In the genomic region with DNA sequence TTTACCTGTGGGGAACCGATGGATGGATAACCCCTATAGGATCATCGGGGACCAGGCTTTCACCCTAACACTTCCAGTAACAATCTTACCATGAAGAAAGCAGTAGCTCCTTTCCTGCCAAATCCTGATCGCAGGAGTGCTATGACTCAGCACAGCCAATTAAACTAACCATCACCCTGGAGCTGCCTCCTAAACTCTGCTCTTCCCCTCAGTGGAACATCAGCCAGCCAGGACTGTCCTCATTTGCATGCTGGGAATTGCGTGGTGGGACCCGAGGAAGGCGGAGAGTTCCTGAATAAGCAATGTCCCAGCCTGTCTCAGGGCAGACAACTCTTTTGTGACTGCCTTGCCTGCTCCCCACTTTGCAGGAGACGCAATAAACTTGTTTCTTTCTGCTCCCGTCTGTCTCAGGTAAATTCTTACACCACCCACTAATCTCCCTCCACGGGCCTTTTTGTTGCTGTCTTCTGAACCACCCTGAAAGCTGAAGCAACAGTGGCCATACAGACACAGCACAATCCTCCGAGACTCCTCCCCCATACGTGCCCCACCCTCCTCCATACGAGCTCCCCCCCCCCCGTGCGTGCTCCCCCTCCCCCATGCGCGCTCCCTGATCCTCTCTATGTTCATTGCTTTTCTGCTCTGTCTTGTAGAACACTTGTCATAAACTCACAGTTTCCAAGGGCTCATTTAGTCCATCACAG, we compare ENCODE assay signal across 13 mouse cellular contexts.
DNase-seq lines count a peak whose midpoint lies in the region; ATAC-seq and TF ChIP-seq lines count a peak whose summit lies in the region.
"Had no signal": no experiment of that assay in that cellular context is flagged by ENCODE, and none has a peak within 500 bp of the region (broad histone marks: within the 10 kb centered on the region; RNA-seq: fewer than 3 reads in every experiment).

No protein-coding gene starts in this region.

- DNase-seq in right cerebral cortex, adult 2 months (ENCODE audit: low spot score in 2 of 2) = peak; percentile 19
- DNase-seq in right cerebral cortex, postnatal 14 days = no peak
- DNase-seq in hindbrain, embryonic 14.5 days (ENCODE audit: low spot score) = no peak
- DNase-seq in stomach, postnatal 0 days (ENCODE audit: low spot score) = no peak
- DNase-seq in yolk sac, embryonic 10.5 days (ENCODE audit: low spot score) = no peak
- DNase-seq in cerebellum, adult 18-20 months = no peak
- no peak for DNase-seq in urinary bladder, postnatal 14 days (ENCODE audit: low spot score)
- DNase-seq: kidney, postnatal 4 days; spleen, adult 18-20 months had no signal

- H3K4me2 ChIP-seq in embryonic facial prominence, embryonic 13.5 days = peak overlapping the region; percentile 21
- peak overlapping the region; percentile 25; the same call in 1 of the 2 replicates for H3K4me2 ChIP-seq in hindbrain, embryonic 14.5 days (replicated peaks)
- no peak overlapping the region for H3K4me2 ChIP-seq in stomach, postnatal 0 days (replicated peaks; ENCODE audit: low read depth)
- H3K4me2 ChIP-seq: heart, embryonic 15.5 days; limb, embryonic 12.5 days had no signal

- no peak overlapping the region for H3K4me3 ChIP-seq in embryonic facial prominence, embryonic 13.5 days
- no peak overlapping the region for H3K4me3 ChIP-seq in hindbrain, embryonic 14.5 days (replicated peaks; ENCODE audit: low read length)
- H3K4me3 ChIP-seq in stomach, postnatal 0 days (ENCODE audit: low read depth, low read length) = no peak overlapping the region
- H3K4me3 ChIP-seq: heart, embryonic 15.5 days; limb, embryonic 12.5 days had no signal

- no peak for ATAC-seq in embryonic facial prominence, embryonic 13.5 days (ENCODE audit: insufficient number of reproducible peaks, insufficient read depth, low FRiP score, low TSS enrichment, low read depth)
- ATAC-seq in hindbrain, embryonic 14.5 days (ENCODE audit: low FRiP score) = peak; percentile 51; the same call in 1 of the 2 replicates
- ATAC-seq in stomach, postnatal 0 days (ENCODE audit: low FRiP score, low TSS enrichment) = peak; percentile 42
- ATAC-seq: lung, postnatal 0 days had no signal

- TF ChIP-seq EP300 in stomach, postnatal 0 days (optimal IDR thresholded peaks at IDR 0.05) = no peak

- TF ChIP-seq CTCF in stomach, postnatal 0 days (IDR thresholded peaks at IDR 0.05; ENCODE audit: low read depth) = no peak

- H3K27ac ChIP-seq in embryonic facial prominence, embryonic 13.5 days = no peak overlapping the region
- H3K27ac ChIP-seq in hindbrain, embryonic 14.5 days = no peak overlapping the region
- no peak overlapping the region for H3K27ac ChIP-seq in stomach, postnatal 0 days (replicated peaks)
- H3K27ac ChIP-seq: heart, embryonic 15.5 days; limb, embryonic 12.5 days had no signal

- H3K9ac ChIP-seq in embryonic facial prominence, embryonic 13.5 days = no peak overlapping the region
- H3K9ac ChIP-seq in hindbrain, embryonic 14.5 days = no peak overlapping the region
- H3K9ac ChIP-seq in stomach, postnatal 0 days (ENCODE audit: low read length) = no peak overlapping the region
- H3K9ac ChIP-seq: heart, embryonic 15.5 days; limb, embryonic 12.5 days had no signal

- no peaks in the 10 kb centered on the region for H3K9me3 ChIP-seq in embryonic facial prominence, embryonic 13.5 days
- H3K9me3 ChIP-seq in hindbrain, embryonic 14.5 days (ENCODE audit: control insufficient read depth, low read length) = no peaks in the 10 kb centered on the region
- H3K9me3 ChIP-seq in stomach, postnatal 0 days (ENCODE audit: control insufficient read depth, low read length) = no peaks in the 10 kb centered on the region
- H3K9me3 ChIP-seq: heart, embryonic 15.5 days; limb, embryonic 12.5 days had no signal

- H3K36me3 ChIP-seq in embryonic facial prominence, embryonic 13.5 days = no peaks in the 10 kb centered on the region
- H3K36me3 ChIP-seq in hindbrain, embryonic 14.5 days (replicated peaks; ENCODE audit: control insufficient read depth, insufficient read depth) = no peaks in the 10 kb centered on the region
- H3K36me3 ChIP-seq in stomach, postnatal 0 days (ENCODE audit: control insufficient read depth, insufficient read depth, low read length) = no peaks in the 10 kb centered on the region
- H3K36me3 ChIP-seq: heart, embryonic 15.5 days; limb, embryonic 12.5 days had no signal

- H3K27me3 ChIP-seq in embryonic facial prominence, embryonic 13.5 days = no peaks in the 10 kb centered on the region
- H3K27me3 ChIP-seq in hindbrain, embryonic 14.5 days (ENCODE audit: control insufficient read depth, insufficient read depth, low read length) = no peaks in the 10 kb centered on the region
- no peaks in the 10 kb centered on the region for H3K27me3 ChIP-seq in stomach, postnatal 0 days (ENCODE audit: control insufficient read depth, insufficient read depth, low read length)
- H3K27me3 ChIP-seq: limb, embryonic 12.5 days had no signal

- H3K4me1 ChIP-seq in embryonic facial prominence, embryonic 13.5 days = peaks cover 30% of the 10 kb centered on the region
- no peaks in the 10 kb centered on the region for H3K4me1 ChIP-seq in hindbrain, embryonic 14.5 days (replicated peaks; ENCODE audit: control insufficient read depth, insufficient read depth, low read length)
- H3K4me1 ChIP-seq in stomach, postnatal 0 days (replicated peaks; ENCODE audit: control insufficient read depth, insufficient read depth) = no peaks in the 10 kb centered on the region

- WGBS in embryonic facial prominence, embryonic 13.5 days = 32% methylated on average over 16 of the region's 16 CpGs
- 30% methylated on average over 16 of the region's 16 CpGs for WGBS in hindbrain, embryonic 14.5 days
- WGBS in stomach, postnatal 0 days = 44% methylated on average over 16 of the region's 16 CpGs

Comparison
In these comparisons a context has a peak if more than half of its experiments do, and no peak if none do; other contexts are left out.
1. DNase-seq: peak in right cerebral cortex, adult 2 months (2 of 2); none in right cerebral cortex, postnatal 14 days (single experiment), hindbrain, embryonic 14.5 days (single experiment), stomach, postnatal 0 days (single experiment), yolk sac, embryonic 10.5 days (single experiment), cerebellum, adult 18-20 months (0 of 2) and urinary bladder, postnatal 14 days (single experiment).